Mouse (Mus musculus): ENCODE measurements around the gene Fgf4. TPM values are rescaled to one million over a fixed set of nuclear protein-coding genes. Genes with fewer than 3 reads are reported as not detected.
"Not testable (repeated sequence)": the region's sequence is repeated elsewhere in the genome, so short reads cannot be mapped to it uniquely, and the experiment has no call there.

Fgf4 gene
- total RNA-seq, 2 experiments from 2014 or later = not detected

DNA sequence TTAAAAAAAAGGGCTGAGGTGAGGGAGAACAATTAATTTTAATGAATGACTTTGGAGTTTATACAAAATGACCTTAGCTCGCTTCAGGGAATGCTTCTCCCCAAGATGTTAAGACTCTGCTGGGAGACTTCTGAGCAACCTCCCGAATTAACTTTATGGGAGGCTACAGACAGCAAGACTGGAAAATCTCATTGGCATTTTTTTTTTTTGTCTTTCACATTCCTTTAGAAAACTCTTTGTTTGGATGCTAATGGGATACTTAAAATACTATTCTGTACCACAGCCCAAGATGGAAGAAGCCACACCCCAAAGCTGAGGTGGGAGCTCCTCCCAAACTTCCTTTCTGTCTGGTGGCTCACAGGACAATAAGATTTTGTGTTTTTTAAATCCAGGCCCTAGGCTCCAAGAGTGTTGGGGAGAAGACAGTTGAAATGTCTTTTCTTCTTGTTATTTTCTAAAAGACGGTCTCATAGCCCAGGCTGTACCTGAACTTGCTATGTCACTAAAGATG lies 17.0 kb downstream of the Fgf4 start:
- DNase-seq (ENCODE audit: low spot score in 2 of 2) = no peak

GRCm38 (mm10) chr7:144867161-144867560 lies 20.0 kb downstream of the Fgf4 start:
- no peak for DNase-seq (ENCODE audit: low spot score in 2 of 2)

DNA sequence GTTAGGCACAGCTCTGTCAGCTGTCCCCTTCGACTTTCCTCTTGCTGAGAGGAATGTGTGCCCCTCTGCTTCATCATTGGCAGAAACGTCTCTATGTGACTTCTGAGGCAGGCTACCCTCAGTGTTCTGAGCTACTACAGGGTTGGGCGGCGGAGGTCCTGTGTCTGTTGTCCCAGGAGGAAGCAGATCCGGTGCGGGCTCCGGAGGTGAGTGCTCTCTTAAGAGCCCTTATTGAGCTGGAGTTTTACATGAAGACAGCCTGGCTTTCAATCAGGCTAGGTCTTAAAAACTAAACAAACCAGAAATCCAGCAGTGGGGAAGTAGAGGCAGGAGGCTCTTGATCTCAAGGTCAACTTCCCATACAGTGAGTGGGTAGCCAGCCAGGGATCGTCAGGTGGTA lies 20.4 kb downstream of the Fgf4 start:
- no peak for DNase-seq (ENCODE audit: low spot score in 2 of 2)

DNA sequence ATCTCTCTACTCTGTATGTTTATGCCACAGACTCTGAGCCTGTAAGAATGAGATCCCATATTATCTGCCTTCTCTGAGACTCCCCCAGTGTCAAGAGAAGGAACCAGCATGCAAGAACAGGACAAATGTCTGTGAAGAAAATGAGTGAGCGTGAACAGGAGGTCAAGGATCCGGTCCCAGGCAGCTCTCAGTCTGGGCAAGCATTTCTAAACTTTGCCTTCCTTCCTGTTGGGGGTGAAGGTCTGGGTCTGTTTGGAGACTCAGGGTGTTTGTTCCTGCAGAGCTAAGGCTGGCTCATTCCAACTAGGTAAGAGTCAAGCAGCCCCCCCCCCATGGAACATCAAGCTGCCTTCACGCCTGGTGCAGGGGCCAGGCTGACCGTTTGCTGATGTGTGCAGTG lies 25.3 kb downstream of the Fgf4 start:
- no peak for DNase-seq (ENCODE audit: low spot score in 2 of 2)

DNA sequence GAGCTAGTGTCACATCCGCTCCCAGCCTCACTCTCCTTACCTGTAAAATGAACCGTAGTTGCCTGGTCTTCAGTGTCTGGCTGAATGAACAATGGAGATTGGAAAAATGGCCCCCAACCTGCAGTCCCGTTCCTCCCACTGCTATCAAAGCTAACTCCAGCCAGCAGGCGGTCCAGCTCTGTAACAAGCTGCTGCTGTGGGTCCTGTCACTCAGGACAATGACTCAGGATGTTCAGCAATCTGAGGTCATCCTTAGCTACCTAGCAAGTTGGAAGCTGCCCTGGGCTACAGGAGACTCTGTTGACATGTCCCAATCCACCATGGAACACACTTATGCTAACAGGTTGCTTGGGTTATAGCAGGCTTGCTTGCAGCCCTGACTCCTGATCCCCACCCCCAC lies 26.0 kb downstream of the Fgf4 start:
- no peak for DNase-seq (ENCODE audit: low spot score in 2 of 2)

- DNase-seq (ENCODE audit: low spot score in 2 of 2) = no peak
These were observed 27.1 kb downstream of the Fgf4 start for GRCm38 (mm10) chr7:144874226-144874625.

DNA sequence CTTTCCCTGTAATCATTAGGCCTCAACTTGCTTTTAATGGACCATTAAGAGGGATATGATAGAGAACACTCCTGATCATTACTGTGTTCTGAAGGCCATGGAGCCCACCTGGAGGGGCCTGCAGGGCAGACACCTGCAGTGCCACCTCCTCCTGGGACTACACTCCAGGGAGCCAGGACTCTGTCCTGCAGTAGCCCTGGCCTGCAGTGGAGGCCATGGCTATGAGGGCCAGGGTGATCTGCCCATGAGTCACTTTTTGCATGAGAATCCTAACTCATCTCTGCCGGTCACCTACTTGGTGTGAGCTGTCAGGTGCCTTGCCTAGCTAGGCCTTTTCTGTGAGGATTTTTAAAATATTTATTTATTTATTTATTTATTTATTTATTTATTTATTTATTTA lies 31.2 kb downstream of the Fgf4 start:
- no peak for DNase-seq (ENCODE audit: low spot score in 2 of 2)

GRCm38 (mm10) chr7:144883106-144883505 lies 35.9 kb downstream of the Fgf4 start:
- DNase-seq (ENCODE audit: low spot score in 2 of 2) = no peak

- no peak for DNase-seq (ENCODE audit: low spot score in 2 of 2)
These were observed 40.5 kb downstream of the Fgf4 start for GRCm38 (mm10) chr7:144887672-144888071.

- peak in 1 of 2 experiments; percentile 41 for DNase-seq (ENCODE audit: low spot score in 2 of 2)
These were observed 41.6 kb downstream of the Fgf4 start for GRCm38 (mm10) chr7:144888564-144889299.

DNA sequence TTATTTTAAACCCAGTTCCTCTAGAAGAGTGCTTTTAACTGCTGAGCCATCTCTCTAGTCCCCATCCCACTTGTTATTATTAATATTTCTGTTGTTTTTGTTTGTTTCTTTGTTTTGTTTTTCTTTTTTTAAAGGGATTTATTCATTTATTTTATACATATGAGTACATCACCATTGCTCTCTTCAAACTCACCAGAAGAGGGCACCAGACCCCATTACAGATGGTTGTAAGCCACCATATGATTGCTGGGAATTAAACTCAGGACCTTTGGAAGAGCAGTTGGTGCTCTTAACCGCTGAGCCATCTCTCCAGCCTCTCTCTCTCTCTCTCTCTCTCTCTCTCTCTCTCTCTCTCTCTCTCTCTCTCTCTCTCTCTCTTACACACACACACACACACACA lies 43.5 kb downstream of the Fgf4 start:
- not testable (repeated sequence) for DNase-seq (ENCODE audit: low spot score in 2 of 2)

GRCm38 (mm10) chr7:144891863-144892262 lies 44.7 kb downstream of the Fgf4 start:
- no peak for DNase-seq (ENCODE audit: low spot score in 2 of 2)

- no peak for DNase-seq (ENCODE audit: low spot score in 2 of 2)
These were observed 45.2 kb downstream of the Fgf4 start for GRCm38 (mm10) chr7:144892322-144892721.

- no peak for DNase-seq (ENCODE audit: low spot score in 2 of 2)
These were observed 47.0 kb downstream of the Fgf4 start for GRCm38 (mm10) chr7:144894191-144894590.

DNA sequence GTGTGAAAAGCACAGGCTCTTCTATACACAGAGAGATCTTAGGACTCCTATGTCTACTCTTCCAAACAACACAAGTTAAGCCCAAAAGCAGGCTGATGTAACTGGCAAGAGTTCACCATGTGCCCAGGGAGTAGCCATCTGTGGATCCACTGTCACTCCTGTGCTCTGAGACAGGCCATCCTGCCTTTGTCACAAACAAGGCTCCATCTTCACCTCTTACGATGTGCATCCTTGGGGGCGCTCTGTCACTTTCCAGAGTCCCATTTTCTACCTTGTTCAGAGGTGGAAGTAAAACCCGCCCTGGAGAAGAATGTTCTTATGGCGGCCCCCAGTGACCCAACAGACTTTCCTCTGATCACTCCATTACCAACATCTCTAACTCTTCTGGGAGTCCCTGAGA lies 47.5 kb downstream of the Fgf4 start:
- no peak for DNase-seq (ENCODE audit: low spot score in 2 of 2)

DNA sequence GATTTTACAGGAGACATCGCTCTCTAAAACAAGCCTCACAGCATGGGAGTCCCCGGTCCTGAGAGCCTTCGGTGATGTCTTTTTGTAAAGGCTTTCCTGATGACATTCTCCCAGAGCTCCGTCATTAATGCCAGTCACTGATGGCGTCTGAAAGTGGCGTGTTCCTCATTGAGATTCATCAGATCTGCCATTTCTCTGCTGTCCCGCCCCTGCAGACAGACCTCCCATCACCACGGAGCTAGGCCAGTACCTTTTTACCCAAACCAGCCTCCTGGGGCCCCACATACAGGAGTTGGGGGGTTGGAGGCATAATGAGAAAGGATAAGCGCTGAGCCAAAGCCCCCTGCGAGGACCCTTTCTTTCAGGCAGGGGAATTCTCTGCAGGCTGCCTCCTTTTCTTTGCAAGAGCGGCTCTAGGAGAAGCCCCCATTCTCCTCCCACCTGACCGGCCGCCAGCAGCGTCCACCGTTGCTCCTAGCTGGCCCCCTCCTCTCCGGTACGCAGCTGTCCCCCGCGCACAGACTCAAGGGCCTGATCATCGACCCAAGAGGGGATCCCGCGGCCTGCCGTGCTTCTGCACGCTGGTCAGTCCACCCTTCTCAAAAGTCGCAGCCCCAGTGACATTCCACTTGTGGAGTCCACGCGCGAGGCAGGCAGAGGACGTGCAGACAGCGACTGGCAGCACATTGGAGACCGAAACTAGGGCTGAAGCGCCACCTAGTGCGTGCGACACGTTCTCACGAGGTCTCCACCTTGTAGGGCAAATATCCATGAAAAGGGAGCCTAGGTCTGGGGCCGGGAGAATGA lies 48.3 kb downstream of the Fgf4 start:
- DNase-seq (ENCODE audit: low spot score in 2 of 2) = peak; percentile 75 to 76

- no peak for DNase-seq (ENCODE audit: low spot score in 2 of 2)
These were observed 49.4 kb downstream of the Fgf4 start, which contains the start of gene Fgf15 for GRCm38 (mm10) chr7:144896294-144897218. Fgf15 (plus strand) TSS chr7:144896531.

DNA sequence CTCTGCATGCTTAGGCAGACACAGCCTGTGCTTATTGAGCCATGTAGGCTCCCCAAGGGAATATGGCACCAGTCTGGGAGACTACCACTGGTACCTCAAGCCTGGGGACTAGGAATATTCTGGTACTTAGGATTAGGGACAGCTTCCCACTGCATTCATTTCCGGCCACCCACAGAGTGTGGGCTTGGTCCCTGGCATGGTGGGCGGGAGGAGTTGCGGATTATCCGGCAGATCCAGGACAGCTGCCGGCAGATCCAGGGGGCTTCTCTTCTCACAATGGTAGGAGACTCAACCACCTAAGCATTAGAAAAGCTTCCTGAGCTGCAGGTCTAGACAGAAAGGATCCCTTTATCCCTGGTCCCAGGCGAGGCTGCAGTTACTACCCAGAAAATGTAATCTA lies 51.3 kb downstream of the Fgf4 start:
- no peak for DNase-seq (ENCODE audit: low spot score in 2 of 2)

DNA sequence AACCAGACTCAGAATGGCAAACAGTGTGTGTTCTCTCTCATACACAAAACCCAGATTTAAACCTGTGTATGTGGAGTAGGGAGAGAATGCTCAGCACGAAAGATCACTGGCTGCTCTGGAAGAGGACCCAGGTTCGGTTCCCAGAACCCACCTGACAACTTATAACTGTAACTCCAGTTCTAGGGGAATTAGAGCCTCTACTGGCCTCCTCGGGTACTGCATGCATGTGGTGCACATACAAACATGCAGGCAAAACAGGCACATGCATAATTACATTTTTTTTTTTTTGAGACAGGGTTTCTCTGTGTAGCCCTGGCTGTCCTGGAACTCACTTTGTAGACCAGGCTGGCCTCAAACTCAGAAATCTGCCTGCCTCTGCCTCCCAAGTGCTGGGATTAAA lies 58.3 kb downstream of the Fgf4 start:
- not testable (repeated sequence) for DNase-seq (ENCODE audit: low spot score in 2 of 2)

DNA sequence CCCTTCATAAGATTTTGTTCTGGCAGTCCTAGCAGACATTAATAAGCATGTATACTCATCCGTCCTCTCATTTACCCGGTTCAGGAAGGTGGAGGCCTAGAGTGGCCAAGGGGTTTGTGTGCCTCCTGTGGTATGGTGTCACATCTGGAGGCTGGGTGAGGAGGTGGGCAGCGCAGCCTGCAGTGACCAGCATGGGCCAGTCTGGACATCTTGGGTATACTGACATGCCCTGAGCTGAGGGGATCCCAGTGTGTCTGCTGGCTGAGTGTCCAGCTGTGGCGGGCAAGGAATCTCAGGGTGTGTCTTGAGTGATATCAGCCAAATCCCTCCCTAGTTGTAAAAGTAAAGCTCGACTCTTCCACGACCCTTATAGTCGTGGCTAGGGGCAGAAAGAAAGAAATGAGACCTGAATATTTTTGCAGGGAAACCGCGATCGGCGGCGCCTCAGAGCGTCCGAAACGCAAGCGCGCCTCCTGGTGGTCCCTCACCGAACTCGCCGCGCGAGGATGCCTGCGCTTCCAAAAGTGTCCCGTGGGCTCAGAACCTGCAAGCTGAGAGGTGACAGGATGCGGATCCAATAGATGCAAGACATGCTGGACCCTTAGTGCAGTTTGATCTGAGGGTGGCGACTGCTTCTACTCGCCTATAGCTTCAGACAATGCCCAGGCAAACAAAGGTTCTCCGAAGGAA lies 59.7 kb downstream of the Fgf4 start:
- peak; percentile 44 to 66 for DNase-seq (ENCODE audit: low spot score in 2 of 2)
